8 mouse cellular contexts compared by ENCODE assay signal in the genomic region with DNA sequence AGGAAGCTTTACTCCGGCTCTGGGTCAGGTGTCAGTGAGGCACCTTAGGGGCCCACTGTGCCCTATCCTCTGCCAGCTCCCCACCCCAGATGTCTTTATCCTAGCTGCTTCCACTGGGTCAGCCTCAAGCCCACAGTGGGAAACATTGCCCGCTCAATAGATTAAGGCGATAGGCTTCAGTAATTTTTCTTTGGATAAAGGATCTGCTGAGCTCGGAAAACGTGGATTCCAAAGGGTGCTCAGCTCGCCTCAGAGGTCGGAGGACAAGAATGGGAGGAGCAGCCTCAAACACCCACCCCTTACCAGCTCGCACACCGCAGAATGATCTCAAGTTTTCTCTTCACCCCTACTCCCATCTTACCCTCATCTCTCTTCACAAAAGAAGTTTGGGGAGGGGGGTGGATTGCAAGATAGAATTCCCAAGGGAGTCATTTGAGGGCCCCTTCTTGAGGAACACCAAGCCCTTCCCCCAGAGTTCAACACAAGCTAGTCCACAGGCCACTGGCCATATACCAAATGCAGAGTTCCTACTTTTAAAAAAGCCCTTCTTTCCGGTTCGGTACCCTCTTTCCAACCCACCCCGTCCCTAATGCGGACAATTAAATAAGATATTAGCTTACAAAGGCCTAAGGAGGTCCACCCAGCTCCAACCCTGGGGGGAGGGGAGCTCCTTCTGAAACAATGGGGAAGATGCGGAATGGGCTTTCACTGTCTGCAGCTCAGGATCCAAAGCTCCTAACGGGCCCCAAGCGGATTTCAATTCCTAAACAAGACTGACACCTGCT. TPM values are rescaled to one million over a fixed set of nuclear protein-coding genes. Genes with fewer than 3 reads are reported as not detected.
DNase-seq lines count a peak whose midpoint lies in the region; ATAC-seq and TF ChIP-seq lines count a peak whose summit lies in the region.

No protein-coding gene starts in this region.

- H3K4me3 ChIP-seq in spleen, adult 2 months (ENCODE audit: extremely low read depth, insufficient read depth, insufficient read length) = peak overlapping the region; percentile 70
- peak overlapping the region; percentile 79 for H3K4me3 ChIP-seq in hindbrain, embryonic 11.5 days (ENCODE audit: low read depth, low read length)
- peak overlapping the region; percentile 79 for H3K4me3 ChIP-seq in limb, embryonic 13.5 days
- H3K4me3 ChIP-seq in neural tube, embryonic 14.5 days (ENCODE audit: low read depth, low read length) = peak overlapping the region; percentile 88

- 24% methylated on average over 16 of the region's 16 CpGs for WGBS in spleen, adult 2 months
- WGBS in hindbrain, embryonic 11.5 days = 2% methylated on average over 16 of the region's 16 CpGs
- 10% methylated on average over 16 of the region's 16 CpGs for WGBS in limb, embryonic 13.5 days
- 4% methylated on average over 16 of the region's 16 CpGs for WGBS in neural tube, embryonic 14.5 days

- DNase-seq in spleen, adult 2 months (ENCODE audit: low read depth in 1 of 2, low spot score in 2 of 2) = no peak
- DNase-seq in spleen, adult 12 weeks (ENCODE audit: low spot score) = no peak
- DNase-seq in cerebellum, postnatal 36 days = peak; percentile 27 to 50
- DNase-seq in hindbrain, embryonic 11.5 days (ENCODE audit: low spot score) = peak; percentile 74
- DNase-seq in ovary, postnatal 10 days (ENCODE audit: low spot score) = no peak
- no peak for DNase-seq in T-cell, adult 2 months (ENCODE audit: low spot score)

- H3K4me1 ChIP-seq in spleen, adult 2 months (ENCODE audit: control insufficient read depth, insufficient read depth, insufficient read length) = no peaks in the 10 kb centered on the region; the same call in 1 of the 2 replicates
- peaks cover 2% of the 10 kb centered on the region for H3K4me1 ChIP-seq in hindbrain, embryonic 11.5 days (replicated peaks; ENCODE audit: control insufficient read depth, insufficient read depth, low read length)
- peaks cover 35% of the 10 kb centered on the region for H3K4me1 ChIP-seq in limb, embryonic 13.5 days
- peaks cover 28% of the 10 kb centered on the region for H3K4me1 ChIP-seq in neural tube, embryonic 14.5 days (ENCODE audit: control insufficient read depth, insufficient read depth, low read length)

- H3K36me3 ChIP-seq in spleen, adult 2 months (ENCODE audit: control insufficient read depth, insufficient read depth, low read length) = no peaks in the 10 kb centered on the region
- H3K36me3 ChIP-seq in hindbrain, embryonic 11.5 days (ENCODE audit: control insufficient read depth, insufficient read depth, low read length) = peaks cover 23% of the 10 kb centered on the region
- H3K36me3 ChIP-seq in limb, embryonic 13.5 days = peaks cover 34% of the 10 kb centered on the region
- H3K36me3 ChIP-seq in neural tube, embryonic 14.5 days (ENCODE audit: control insufficient read depth, insufficient read depth, low read length) = peaks cover 21% of the 10 kb centered on the region

- TF ChIP-seq POLR2A in spleen, adult 2 months (IDR thresholded peaks at IDR 0.05; ENCODE audit: low read depth, low read length) = no peak

- 0 out of 2 replicates have a peak overlapping the region, but pooled peaks have one; percentile 31 for H3K27ac ChIP-seq in spleen, adult 2 months (ENCODE audit: insufficient read depth, low read length)
- H3K27ac ChIP-seq in hindbrain, embryonic 11.5 days (ENCODE audit: low read depth, low read length) = peak overlapping the region; percentile 93
- peak overlapping the region; percentile 91 for H3K27ac ChIP-seq in limb, embryonic 13.5 days
- H3K27ac ChIP-seq in neural tube, embryonic 14.5 days (ENCODE audit: low read depth, low read length) = peak overlapping the region; percentile 95

- peak; percentile 84 for ATAC-seq in hindbrain, embryonic 11.5 days (ENCODE audit: low FRiP score)
- ATAC-seq in limb, embryonic 13.5 days (ENCODE audit: low FRiP score, low read depth) = peak; percentile 64
- peak; percentile 83 for ATAC-seq in neural tube, embryonic 14.5 days (ENCODE audit: low read depth)

- H3K27me3 ChIP-seq in spleen, adult 2 months (ENCODE audit: control insufficient read depth, insufficient read depth, low read length) = peaks cover 3% of the 10 kb centered on the region
- H3K27me3 ChIP-seq in hindbrain, embryonic 11.5 days (ENCODE audit: control insufficient read depth, insufficient read depth, low read length) = no peaks in the 10 kb centered on the region
- H3K27me3 ChIP-seq in limb, embryonic 13.5 days = no peaks in the 10 kb centered on the region
- H3K27me3 ChIP-seq in neural tube, embryonic 14.5 days (ENCODE audit: control insufficient read depth, insufficient read depth, low read length) = no peaks in the 10 kb centered on the region

- H3K9me3 ChIP-seq in hindbrain, embryonic 11.5 days (ENCODE audit: control insufficient read depth, low read length) = no peaks in the 10 kb centered on the region
- H3K9me3 ChIP-seq in limb, embryonic 13.5 days = peaks cover 17% of the 10 kb centered on the region; the same call in 1 of the 2 replicates
- H3K9me3 ChIP-seq in neural tube, embryonic 14.5 days (ENCODE audit: control insufficient read depth, low read length) = no peaks in the 10 kb centered on the region

- TF ChIP-seq CTCF in spleen, adult 2 months (IDR thresholded peaks at IDR 0.05; ENCODE audit: extremely low read depth, insufficient read depth, insufficient read length, insufficient replicate concordance) = no peak

- peak overlapping the region; percentile 96 for H3K9ac ChIP-seq in hindbrain, embryonic 11.5 days (ENCODE audit: low read depth, low read length)
- H3K9ac ChIP-seq in limb, embryonic 13.5 days = peak overlapping the region; percentile 89
- peak overlapping the region; percentile 91 for H3K9ac ChIP-seq in neural tube, embryonic 14.5 days (replicated peaks; ENCODE audit: low read depth, low read length)

- peak overlapping the region; percentile 80 for H3K4me2 ChIP-seq in hindbrain, embryonic 11.5 days (replicated peaks; ENCODE audit: low read depth, low read length)
- peak overlapping the region; percentile 91 for H3K4me2 ChIP-seq in limb, embryonic 13.5 days (replicated peaks)
- H3K4me2 ChIP-seq in neural tube, embryonic 14.5 days (ENCODE audit: low read depth, low read length) = peak overlapping the region; percentile 91

RNA-seq across cellular contexts. Expression of a gene that starts 11.7 kb away (rescaled TPM):
- polyA plus RNA-seq in spleen, adult 2 months (2012; rRNA removed) = 24.1 and 26.2 TPM in 2 replicates
- polyA plus RNA-seq in hindbrain, embryonic 11.5 days (2014; fragmentation: Nextera tagmentation; extraction: Ambion mirVana) = 46.0 and 48.7 TPM in 2 replicates
- 49.3 and 51.2 TPM in 2 replicates for polyA plus RNA-seq in limb, embryonic 13.5 days (2015; fragmentation: Nextera tagmentation; extraction: Ambion mirVana)
- polyA plus RNA-seq in neural tube, embryonic 14.5 days (2014; fragmentation: Nextera tagmentation; extraction: Ambion mirVana) = 41.1 and 42.5 TPM in 2 replicates

RNA-seq across cellular contexts. Expression of a gene that starts 11.9 kb away (rescaled TPM):
- 4.6 and 5.0 TPM in 2 replicates for polyA plus RNA-seq in spleen, adult 2 months (2012; rRNA removed)
- polyA plus RNA-seq in hindbrain, embryonic 11.5 days (2014; fragmentation: Nextera tagmentation; extraction: Ambion mirVana) = 37.7 and 45.0 TPM in 2 replicates
- 24.3 and 27.0 TPM in 2 replicates for polyA plus RNA-seq in limb, embryonic 13.5 days (2015; fragmentation: Nextera tagmentation; extraction: Ambion mirVana)
- polyA plus RNA-seq in neural tube, embryonic 14.5 days (2014; fragmentation: Nextera tagmentation; extraction: Ambion mirVana) = 42.4 and 52.4 TPM in 2 replicates

RNA-seq across cellular contexts. Expression of a gene that starts 37.3 kb away (rescaled TPM):
- polyA plus RNA-seq in spleen, adult 2 months (2012; rRNA removed) = 6.5 and 7.3 TPM in 2 replicates
- polyA plus RNA-seq in hindbrain, embryonic 11.5 days (2014; fragmentation: Nextera tagmentation; extraction: Ambion mirVana) = 44.1 and 45.2 TPM in 2 replicates
- polyA plus RNA-seq in limb, embryonic 13.5 days (2015; fragmentation: Nextera tagmentation; extraction: Ambion mirVana) = 25.9 and 30.4 TPM in 2 replicates
- polyA plus RNA-seq in neural tube, embryonic 14.5 days (2014; fragmentation: Nextera tagmentation; extraction: Ambion mirVana) = 69.4 TPM in 2 replicates

RNA-seq across cellular contexts. Expression of a gene that starts 37.7 kb away (rescaled TPM):
- 27.5 and 31.0 TPM in 2 replicates for polyA plus RNA-seq in spleen, adult 2 months (2012; rRNA removed)
- 55.3 and 60.1 TPM in 2 replicates for polyA plus RNA-seq in hindbrain, embryonic 11.5 days (2014; fragmentation: Nextera tagmentation; extraction: Ambion mirVana)
- 47.9 and 48.2 TPM in 2 replicates for polyA plus RNA-seq in limb, embryonic 13.5 days (2015; fragmentation: Nextera tagmentation; extraction: Ambion mirVana)
- 49.0 and 69.3 TPM in 2 replicates for polyA plus RNA-seq in neural tube, embryonic 14.5 days (2014; fragmentation: Nextera tagmentation; extraction: Ambion mirVana)

RNA-seq across cellular contexts. Expression of a gene that starts 39.6 kb away (rescaled TPM):
- polyA plus RNA-seq in spleen, adult 2 months (2012; rRNA removed) = not detected in 2 replicates
- not detected in 2 replicates for polyA plus RNA-seq in hindbrain, embryonic 11.5 days (2014; fragmentation: Nextera tagmentation; extraction: Ambion mirVana)
- 0.05 TPM in 1 of 2 replicates, not detected in the other for polyA plus RNA-seq in limb, embryonic 13.5 days (2015; fragmentation: Nextera tagmentation; extraction: Ambion mirVana)
- not detected in 2 replicates for polyA plus RNA-seq in neural tube, embryonic 14.5 days (2014; fragmentation: Nextera tagmentation; extraction: Ambion mirVana)

Comparison
In these comparisons a context has a peak if more than half of its experiments do, and no peak if none do; other contexts are left out.
1. DNase-seq: peak in cerebellum, postnatal 36 days (2 of 2) and hindbrain, embryonic 11.5 days (single experiment); none in spleen, adult 2 months (0 of 2), spleen, adult 12 weeks (single experiment), ovary, postnatal 10 days (single experiment) and T-cell, adult 2 months (single experiment).
2. H3K27ac ChIP-seq: peak in every context shown above with its lines; median percentile 95 in neural tube, embryonic 14.5 days; 93 in hindbrain, embryonic 11.5 days; 91 in limb, embryonic 13.5 days; 31 in spleen, adult 2 months.
3. Peak in every context shown above with its lines, with median percentiles within 50 percentile points of each other: H3K4me3 ChIP-seq, ATAC-seq, H3K4me2 ChIP-seq and H3K9ac ChIP-seq.